Mouse (Mus musculus): ENCODE measurements around the gene Atxn1l. TPM values are rescaled to one million over a fixed set of nuclear protein-coding genes. Genes with fewer than 3 reads are reported as not detected.
A peak's percentile ranks its signal among the peaks of the same experiment; 100 is the strongest.

Gene Atxn1l
- polyA plus RNA-seq, 1 experiment from 2014 or later, result 7.5 TPM

GRCm38 (mm10) chr8:109693146-109693900 is 44.2 kb downstream of the Atxn1l start, which contains the start of gene Ist1:
Gene Ist1 (minus strand): TSS chr8:109693260.
- ATAC-seq (replicated peaks; ENCODE audit: low FRiP score) (peak; percentile 97), DNase-seq (ENCODE audit: low spot score) (peak; percentile 98)
- no peaks in the 10 kb centered on the region for H3K36me3 ChIP-seq (ENCODE audit: control insufficient read depth, insufficient read depth, low read length)
- H3K27ac ChIP-seq (ENCODE audit: low read depth, low read length), result peak within 1 kb of the TSS; percentile 55
- peak within 1 kb of the TSS; percentile 93 for H3K9ac ChIP-seq (ENCODE audit: low read depth, low read length)
- no peaks in the 10 kb centered on the region for H3K27me3 ChIP-seq (replicated peaks; ENCODE audit: control insufficient read depth, insufficient read depth, low read length)
- H3K4me2 ChIP-seq, result peak within 1 kb of the TSS; percentile 91
- H3K4me1 ChIP-seq (replicated peaks; ENCODE audit: control insufficient read depth, insufficient read depth, low read length), result peaks cover 12% of the 10 kb centered on the region; the same call in 1 of the 2 replicates
- H3K9me3 ChIP-seq (ENCODE audit: control insufficient read depth, low read length), result no peaks in the 10 kb centered on the region
- H3K4me3 ChIP-seq (ENCODE audit: low read depth, low read length), result peak within 1 kb of the TSS; percentile 99
- under 1% methylated on average over 57 of the region's 57 CpGs for WGBS

GRCm38 (mm10) chr8:109692443-109693145 is 44.9 kb downstream of the Atxn1l start:
- peaks cover 12% of the 10 kb centered on the region; the same call in 1 of the 2 replicates for H3K4me1 ChIP-seq (replicated peaks; ENCODE audit: control insufficient read depth, insufficient read depth, low read length)
- peak overlapping the region; percentile 55 for H3K27ac ChIP-seq (ENCODE audit: low read depth, low read length)
- no peak for DNase-seq (ENCODE audit: low spot score)
- peak overlapping the region; percentile 93 for H3K9ac ChIP-seq (ENCODE audit: low read depth, low read length)
- H3K27me3 ChIP-seq (replicated peaks; ENCODE audit: control insufficient read depth, insufficient read depth, low read length), result no peaks in the 10 kb centered on the region
- peak overlapping the region; percentile 99 for H3K4me3 ChIP-seq (ENCODE audit: low read depth, low read length)
- peak; percentile 66 for ATAC-seq (replicated peaks; ENCODE audit: low FRiP score)
- H3K36me3 ChIP-seq (ENCODE audit: control insufficient read depth, insufficient read depth, low read length), result no peaks in the 10 kb centered on the region
- H3K4me2 ChIP-seq, result peak overlapping the region; percentile 91
- WGBS, result under 1% methylated on average over 38 of the region's 38 CpGs
- no peaks in the 10 kb centered on the region for H3K9me3 ChIP-seq (ENCODE audit: control insufficient read depth, low read length)

GRCm38 (mm10) chr8:109691769-109692168 is 45.8 kb downstream of the Atxn1l start:
- no peak for ATAC-seq (replicated peaks; ENCODE audit: low FRiP score)
- Histone ChIP-seq H3K36me3 (ENCODE audit: control insufficient read depth, insufficient read depth, low read length) (no peaks in the 10 kb centered on the region), H3K27ac (ENCODE audit: low read depth, low read length) (no peak overlapping the region), H3K27me3 (replicated peaks; ENCODE audit: control insufficient read depth, insufficient read depth, low read length) (no peaks in the 10 kb centered on the region), H3K9ac (ENCODE audit: low read depth, low read length) (peak overlapping the region; percentile 37; the same call in 1 of the 2 replicates), H3K4me3 (ENCODE audit: low read depth, low read length) (peak overlapping the region; percentile 99), H3K9me3 (ENCODE audit: control insufficient read depth, low read length) (no peaks in the 10 kb centered on the region), H3K4me1 (replicated peaks; ENCODE audit: control insufficient read depth, insufficient read depth, low read length) (peaks cover 12% of the 10 kb centered on the region; the same call in 1 of the 2 replicates), H3K4me2 (peak overlapping the region; percentile 91)
- DNase-seq (ENCODE audit: low spot score), result no peak
- 50% methylated on average over 5 of the region's 5 CpGs for WGBS

- H3K9ac ChIP-seq (ENCODE audit: low read depth, low read length), result no peak overlapping the region
- no peak for ATAC-seq (replicated peaks; ENCODE audit: low FRiP score)
- H3K27ac ChIP-seq (ENCODE audit: low read depth, low read length), result no peak overlapping the region
- DNase-seq (ENCODE audit: low spot score), result no peak
- H3K36me3 ChIP-seq (ENCODE audit: control insufficient read depth, insufficient read depth, low read length), result peaks cover 4% of the 10 kb centered on the region
- H3K27me3 ChIP-seq (replicated peaks; ENCODE audit: control insufficient read depth, insufficient read depth, low read length), result no peaks in the 10 kb centered on the region
- peaks cover 12% of the 10 kb centered on the region; the same call in 1 of the 2 replicates for H3K4me1 ChIP-seq (replicated peaks; ENCODE audit: control insufficient read depth, insufficient read depth, low read length)
- 87% methylated on average over 5 of the region's 5 CpGs for whole genome bisulfite sequencing
- H3K9me3 ChIP-seq (ENCODE audit: control insufficient read depth, low read length), result no peaks in the 10 kb centered on the region
- H3K4me3 ChIP-seq (ENCODE audit: low read depth, low read length), result no peak overlapping the region
- no peak overlapping the region for H3K4me2 ChIP-seq
Measured at GRCm38 (mm10) chr8:109687248-109687647, 50.3 kb downstream of the Atxn1l start.

- Histone ChIP-seq H3K9ac (ENCODE audit: low read depth, low read length) (no peak overlapping the region), H3K4me3 (ENCODE audit: low read depth, low read length) (no peak overlapping the region), H3K36me3 (ENCODE audit: control insufficient read depth, insufficient read depth, low read length) (peaks cover 28% of the 10 kb centered on the region), H3K4me2 (no peak overlapping the region), H3K4me1 (replicated peaks; ENCODE audit: control insufficient read depth, insufficient read depth, low read length) (no peaks in the 10 kb centered on the region), H3K9me3 (ENCODE audit: control insufficient read depth, low read length) (no peaks in the 10 kb centered on the region), H3K27ac (ENCODE audit: low read depth, low read length) (no peak overlapping the region), H3K27me3 (replicated peaks; ENCODE audit: control insufficient read depth, insufficient read depth, low read length) (no peaks in the 10 kb centered on the region)
- DNase-seq (ENCODE audit: low spot score), result no peak
- WGBS, result 88% methylated on average over 5 of the region's 5 CpGs
- no peak for ATAC-seq (replicated peaks; ENCODE audit: low FRiP score)
Measured at GRCm38 (mm10) chr8:109682120-109682519, 55.4 kb downstream of the Atxn1l start.

- Histone ChIP-seq H3K4me1 (replicated peaks; ENCODE audit: control insufficient read depth, insufficient read depth, low read length) (no peaks in the 10 kb centered on the region), H3K9me3 (ENCODE audit: control insufficient read depth, low read length) (no peaks in the 10 kb centered on the region), H3K4me3 (ENCODE audit: low read depth, low read length) (no peak overlapping the region), H3K9ac (ENCODE audit: low read depth, low read length) (no peak overlapping the region), H3K36me3 (ENCODE audit: control insufficient read depth, insufficient read depth, low read length) (peaks cover 30% of the 10 kb centered on the region), H3K27ac (ENCODE audit: low read depth, low read length) (no peak overlapping the region), H3K4me2 (no peak overlapping the region), H3K27me3 (replicated peaks; ENCODE audit: control insufficient read depth, insufficient read depth, low read length) (no peaks in the 10 kb centered on the region)
- ATAC-seq (replicated peaks; ENCODE audit: low FRiP score) (no peak), DNase-seq (ENCODE audit: low spot score) (no peak)
- WGBS, result 70% methylated on average over 3 of the region's 3 CpGs
Measured at GRCm38 (mm10) chr8:109681535-109681934, 56.0 kb downstream of the Atxn1l start.

Other genes starting within 250 kb of the Atxn1l start
- not detected in 2 replicates for gene Pmfbp1, start 243.7 kb downstream of the Atxn1l start, polyA plus RNA-seq (2014; fragmentation: Nextera tagmentation; extraction: Ambion mirVana)
- 25.1 and 29.0 TPM in 2 replicates for gene Dhx38, start 171.9 kb downstream of the Atxn1l start, polyA plus RNA-seq (2014; fragmentation: Nextera tagmentation; extraction: Ambion mirVana)
- gene Txnl4b, start 171.8 kb downstream of the Atxn1l start, polyA plus RNA-seq (2014; fragmentation: Nextera tagmentation; extraction: Ambion mirVana), result 21.4 and 23.6 TPM in 2 replicates
- gene Hp, start 158.6 kb downstream of the Atxn1l start, polyA plus RNA-seq (2014; fragmentation: Nextera tagmentation; extraction: Ambion mirVana), result 11.5 and 11.7 TPM in 2 replicates
- gene Dhodh, start 129.1 kb downstream of the Atxn1l start, polyA plus RNA-seq (2014; fragmentation: Nextera tagmentation; extraction: Ambion mirVana), result 58.3 and 64.8 TPM in 2 replicates
- 2.7 and 3.4 TPM in 2 replicates for gene Pkd1l3, start 123.2 kb downstream of the Atxn1l start, polyA plus RNA-seq (2014; fragmentation: Nextera tagmentation; extraction: Ambion mirVana)
- 76.4 and 85.5 TPM in 2 replicates for gene Ist1, start 44.5 kb downstream of the Atxn1l start, polyA plus RNA-seq (2014; fragmentation: Nextera tagmentation; extraction: Ambion mirVana)
- gene Zfp821, start 32.2 kb downstream of the Atxn1l start, polyA plus RNA-seq (2014; fragmentation: Nextera tagmentation; extraction: Ambion mirVana), result 10.6 and 11.7 TPM in 2 replicates
- gene Ap1g1, start 40.8 kb upstream of the Atxn1l start, polyA plus RNA-seq (2014; fragmentation: Nextera tagmentation; extraction: Ambion mirVana), result 32.7 and 36.5 TPM in 2 replicates
- 3.5 and 3.7 TPM in 2 replicates for gene Phlpp2, start 130.8 kb upstream of the Atxn1l start, polyA plus RNA-seq (2014; fragmentation: Nextera tagmentation; extraction: Ambion mirVana)
- gene Marveld3, start 224.5 kb upstream of the Atxn1l start, polyA plus RNA-seq (2014; fragmentation: Nextera tagmentation; extraction: Ambion mirVana), result 0.15 and 0.17 TPM in 2 replicates

All from liver, embryonic 11.5 days (tissue).